Mouse (Mus musculus) ES-CJ7 (cell line): Measurements from ENCODE around the gene Zfand3.

ENCODE experiments used
- DNase-seq: peaks from one replicate; pipeline ENCODE4 v3.0.0; 2011; ENCODE audit warnings: low read depth, low spot score

Zfand3 gene

GRCm38 (mm10) chr17:30103005-30103404 is 98.5 kb downstream of the Zfand3 start:
- no peak for DNase-seq

- peak; percentile 9 for DNase-seq
Measured at GRCm38 (mm10) chr17:30103641-30104165, 99.2 kb downstream of the Zfand3 start.

GRCm38 (mm10) chr17:30105369-30105768 is 100.8 kb downstream of the Zfand3 start:
- DNase-seq: peak; percentile 26

- DNase-seq: no peak
Measured at GRCm38 (mm10) chr17:30110678-30111077, 106.1 kb downstream of the Zfand3 start.

- DNase-seq: no peak
Measured at GRCm38 (mm10) chr17:30111556-30111955, 107.0 kb downstream of the Zfand3 start.

GRCm38 (mm10) chr17:30112080-30112479 is 107.5 kb downstream of the Zfand3 start:
- DNase-seq: no peak

GRCm38 (mm10) chr17:30112555-30113305 is 108.2 kb downstream of the Zfand3 start:
- DNase-seq: peak; percentile 9

GRCm38 (mm10) chr17:30114761-30115160 is 110.2 kb downstream of the Zfand3 start:
- DNase-seq: peak; percentile 32

DNA sequence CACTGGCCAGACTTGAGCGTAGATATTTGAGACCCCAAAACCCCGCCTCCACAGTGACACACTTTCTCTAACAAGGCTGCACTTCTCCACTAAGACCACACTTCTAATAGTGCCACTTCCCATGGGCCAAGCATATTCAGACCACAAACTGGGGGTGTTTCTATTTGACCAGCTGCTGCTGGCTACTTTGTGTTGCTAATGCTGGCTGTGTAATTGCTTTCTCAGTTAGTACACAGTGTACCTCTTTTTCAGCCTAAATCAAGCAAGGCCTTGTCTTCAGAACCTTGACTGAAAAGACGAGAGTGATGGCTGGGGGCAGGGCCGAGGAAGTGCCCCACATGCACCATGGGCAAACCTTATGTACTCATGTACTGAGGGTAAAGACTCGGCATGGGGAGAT is 111.7 kb downstream of the Zfand3 start:
- DNase-seq: peak; percentile 14

DNA sequence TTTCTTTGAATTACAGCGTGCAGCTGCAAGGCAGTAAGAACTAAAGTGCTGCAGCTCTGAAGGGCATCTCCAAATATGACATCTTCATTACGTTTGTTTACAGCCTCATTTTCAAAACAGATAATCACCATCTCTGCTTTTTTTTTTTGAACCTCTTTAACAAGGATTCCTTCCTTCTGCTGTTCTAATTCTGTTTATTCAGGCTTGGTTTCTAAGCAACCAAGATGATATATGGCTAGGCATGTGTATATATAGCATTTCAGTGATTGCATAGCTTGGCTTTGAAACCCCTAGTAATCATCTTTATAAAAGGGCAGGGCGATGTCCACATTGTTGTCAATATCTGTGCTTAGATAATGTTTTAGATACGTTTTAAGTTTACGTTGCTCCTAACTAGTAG is 113.5 kb downstream of the Zfand3 start:
- no peak for DNase-seq

GRCm38 (mm10) chr17:30122278-30122677 is 117.7 kb downstream of the Zfand3 start:
- DNase-seq: no peak

- no peak for DNase-seq
Measured at GRCm38 (mm10) chr17:30128456-30128855, 123.9 kb downstream of the Zfand3 start.

- no peak for DNase-seq
Measured at GRCm38 (mm10) chr17:30129220-30129619, 124.7 kb downstream of the Zfand3 start.

- no peak for DNase-seq
Measured at GRCm38 (mm10) chr17:30130326-30130725, 125.8 kb downstream of the Zfand3 start.

DNA sequence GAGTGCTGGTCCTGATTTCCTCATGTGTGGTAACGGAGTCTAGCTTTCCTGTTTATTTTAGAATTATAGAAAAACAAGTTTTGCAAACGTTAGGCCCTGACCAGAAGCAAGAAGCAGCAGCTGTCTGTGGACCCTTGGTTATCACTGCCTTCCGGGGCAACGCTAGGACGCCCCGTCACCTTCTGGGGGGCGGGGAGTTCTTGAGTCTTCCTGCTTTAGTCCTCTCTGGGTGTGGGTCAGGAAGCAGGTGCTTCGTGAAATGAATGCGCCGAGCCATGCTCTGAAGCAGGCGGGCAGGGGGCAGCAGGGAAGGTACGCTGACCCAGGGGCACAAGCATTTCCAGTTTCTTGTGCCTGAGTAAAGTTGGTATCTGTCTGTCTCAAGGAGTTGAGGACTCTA is 129.1 kb downstream of the Zfand3 start:
- DNase-seq: no peak

DNA sequence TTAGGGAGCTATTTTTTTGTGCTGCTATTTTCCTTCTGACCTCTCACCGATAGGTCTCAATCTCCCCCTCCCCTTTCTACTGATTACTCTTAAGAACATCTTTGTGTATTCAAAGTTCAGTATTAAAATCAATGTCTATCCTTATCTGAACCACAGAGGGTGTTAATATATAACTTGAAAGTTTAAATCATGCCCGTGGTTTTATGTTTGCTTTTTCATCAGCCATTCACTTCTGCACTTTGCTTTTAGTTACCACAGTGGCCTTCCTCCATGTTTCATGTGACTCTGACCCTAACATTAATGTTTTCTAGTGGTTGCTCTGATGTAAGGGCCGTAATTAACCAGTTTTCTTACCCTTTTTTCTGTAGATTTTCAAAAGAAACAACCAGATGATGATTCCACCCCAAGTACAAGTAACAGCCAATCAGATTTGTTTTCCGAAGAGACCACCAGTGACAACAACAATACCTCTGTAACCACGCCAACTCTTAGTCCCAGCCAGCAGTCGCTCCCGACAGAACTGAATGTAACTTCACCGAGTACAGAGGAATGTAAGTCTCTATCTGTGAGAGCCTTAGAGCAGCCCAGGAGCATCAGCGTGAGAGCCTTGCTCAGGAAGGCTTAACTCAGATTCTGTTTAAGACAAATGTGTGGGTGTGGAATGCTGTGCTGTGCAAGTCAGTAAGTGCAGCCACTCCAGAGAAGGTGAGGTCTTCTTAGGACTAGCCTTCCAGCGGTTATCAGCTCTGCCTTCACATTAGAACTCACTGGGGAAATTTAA is 130.6 kb downstream of the Zfand3 start:
- DNase-seq: no peak

GRCm38 (mm10) chr17:30135890-30136289 is 131.4 kb downstream of the Zfand3 start:
- no peak for DNase-seq

- no peak for DNase-seq
Measured at GRCm38 (mm10) chr17:30136684-30137083, 132.2 kb downstream of the Zfand3 start.

GRCm38 (mm10) chr17:30137115-30137514 is 132.6 kb downstream of the Zfand3 start:
- no peak for DNase-seq

DNA sequence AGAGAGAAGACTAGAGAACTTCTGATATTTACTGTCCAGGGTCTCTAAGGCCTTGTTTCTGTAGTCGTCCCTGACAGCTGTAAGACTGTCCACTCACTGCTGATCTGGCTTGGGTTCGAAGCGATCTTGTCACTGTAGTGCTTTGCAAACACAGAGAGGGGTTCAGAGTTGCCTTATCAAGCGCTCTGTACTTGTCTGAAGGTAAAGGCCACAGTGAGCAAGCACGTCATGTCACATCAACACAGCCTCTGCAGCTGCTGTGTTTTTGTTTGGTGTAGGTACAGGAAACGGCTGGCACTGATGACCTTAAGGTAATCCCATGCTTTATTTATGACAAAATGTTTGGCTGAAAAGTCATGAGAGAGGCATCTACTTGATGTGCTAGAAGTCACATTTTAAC is 139.6 kb downstream of the Zfand3 start:
- DNase-seq: no peak

GRCm38 (mm10) chr17:30145596-30146149 is 141.1 kb downstream of the Zfand3 start:
- DNase-seq: no peak

GRCm38 (mm10) chr17:30146555-30146954 is 142.0 kb downstream of the Zfand3 start:
- no peak for DNase-seq
